8 mouse cellular contexts compared by ENCODE assay signal in the genomic region with DNA sequence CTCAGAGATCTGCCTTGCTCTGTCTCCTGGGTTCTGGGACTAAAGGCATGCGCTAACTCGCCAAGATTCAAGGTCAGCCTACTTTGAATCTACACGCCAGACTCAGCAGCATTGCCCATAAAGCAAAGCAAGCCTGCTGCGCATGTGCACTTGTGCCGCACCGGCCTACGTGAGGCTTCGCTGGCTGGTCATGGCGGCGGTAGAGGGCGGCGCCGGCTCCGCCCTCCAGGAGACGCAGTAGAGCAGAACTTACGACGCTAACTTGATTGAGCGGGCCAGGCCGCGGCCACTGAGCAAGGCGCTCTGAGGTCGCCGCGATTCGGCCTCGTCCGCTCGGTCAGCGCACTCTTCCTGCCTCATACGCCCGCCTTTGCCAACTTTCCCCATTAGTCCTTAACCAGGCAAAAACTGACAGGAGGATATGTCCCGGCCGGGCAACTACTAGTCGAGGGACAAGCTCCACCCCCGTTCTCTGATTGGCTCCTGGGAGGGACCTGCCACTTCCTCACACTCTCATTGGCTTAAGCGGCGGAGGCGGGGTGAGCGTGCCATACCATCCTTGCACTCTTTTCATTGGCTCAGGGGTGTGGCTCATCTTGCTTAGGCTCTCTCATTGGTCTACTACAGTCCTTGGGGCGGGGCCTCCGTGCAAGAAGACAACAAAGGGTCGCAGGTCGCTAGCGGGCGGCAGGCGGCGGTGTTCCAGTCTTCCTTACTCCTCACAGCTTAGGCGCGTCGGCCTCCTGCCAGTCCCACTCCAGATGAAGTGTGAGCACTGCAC. TPM values are rescaled to one million over a fixed set of nuclear protein-coding genes. Genes with fewer than 3 reads are reported as not detected.
DNase-seq lines count a peak whose midpoint lies in the region; ATAC-seq lines count a peak whose summit lies in the region.

Gene Narf, plus strand, starts transcription at position 690 of the 781 bp plus-strand sequence.

- no peaks in the 10 kb centered on the region for H3K9me3 ChIP-seq in hindbrain, embryonic 15.5 days

- peak; percentile 99 for ATAC-seq in hindbrain, embryonic 15.5 days (ENCODE audit: low FRiP score, low read depth)

- WGBS in hindbrain, embryonic 15.5 days: under 1% methylated on average over 50 of the region's 50 CpGs

- no peaks in the 10 kb centered on the region for H3K27me3 ChIP-seq in hindbrain, embryonic 15.5 days

- peaks cover 42% of the 10 kb centered on the region for H3K4me1 ChIP-seq in hindbrain, embryonic 15.5 days (replicated peaks)

- peak within 1 kb of the TSS; percentile 81 for H3K9ac ChIP-seq in hindbrain, embryonic 15.5 days

- peak within 1 kb of the TSS; percentile 100 for H3K27ac ChIP-seq in hindbrain, embryonic 15.5 days (replicated peaks)

- H3K36me3 ChIP-seq in hindbrain, embryonic 15.5 days: peaks cover 19% of the 10 kb centered on the region; the same call in 1 of the 2 replicates

- H3K4me2 ChIP-seq in hindbrain, embryonic 15.5 days: peak within 1 kb of the TSS; percentile 65

- H3K4me3 ChIP-seq in hindbrain, embryonic 15.5 days: peak within 1 kb of the TSS; percentile 81

- DNase-seq in T-cell, adult 2 months (ENCODE audit: low spot score): peak; percentile 99
- DNase-seq in cerebellum, postnatal 36 days: peak; percentile 98
- DNase-seq in frontal cortex, postnatal 36 days (ENCODE audit: low spot score in 2 of 2): peak; percentile 99
- DNase-seq in left cerebral cortex, adult 11 months (ENCODE audit: low spot score): peak; percentile 100
- DNase-seq in lung, postnatal 4 days: peak; percentile 99 to 100
- DNase-seq in retina, postnatal 7 days (ENCODE audit: low read depth, low spot score): peak; percentile 99
- peak; percentile 95 for DNase-seq in urinary bladder, adult 2 months (ENCODE audit: low spot score)

RNA-seq across cellular contexts. Expression of gene Narf, which starts in this region (rescaled TPM):
- 81.6 and 86.8 TPM in 2 replicates for polyA plus RNA-seq in hindbrain, embryonic 15.5 days (2015; fragmentation: Nextera tagmentation; extraction: Ambion mirVana)
- polyA plus RNA-seq in urinary bladder, adult 2 months (2012; rRNA removed): 19.3 and 23.2 TPM in 2 replicates

Comparison
In these comparisons a context has a peak if more than half of its experiments do, and no peak if none do; other contexts are left out.
1. Peak in every context shown above with its lines: DNase-seq, ATAC-seq, H3K4me3 ChIP-seq and H3K27ac ChIP-seq.